ENCODE assay signal across 8 mouse cellular contexts in genomic region chr11:108947425-108948184, GRCm38 (mm10). TPM values are rescaled to one million over a fixed set of nuclear protein-coding genes. Genes with fewer than 3 reads are reported as not detected.
DNase-seq lines count a peak whose midpoint lies in the region; ATAC-seq and TF ChIP-seq lines count a peak whose summit lies in the region.

No protein-coding gene starts in this region.

- 58% methylated on average over 20 of the region's 20 CpGs for WGBS in heart, embryonic 12.5 days
- WGBS in heart, embryonic 11.5 days (ENCODE audit: insufficient replicate concordance) = 72% methylated on average over 20 of the region's 20 CpGs
- WGBS in forebrain, embryonic 15.5 days = 71% methylated on average over 20 of the region's 20 CpGs
- WGBS in lung, embryonic 15.5 days = 49% methylated on average over 20 of the region's 20 CpGs
- 88% methylated on average over 20 of the region's 20 CpGs for WGBS in kidney, adult 2 months

- H3K27me3 ChIP-seq in heart, embryonic 12.5 days (replicated peaks) = no peaks in the 10 kb centered on the region
- no peaks in the 10 kb centered on the region for H3K27me3 ChIP-seq in heart, embryonic 11.5 days (ENCODE audit: control insufficient read depth, insufficient read depth, low read length)
- no peaks in the 10 kb centered on the region for H3K27me3 ChIP-seq in forebrain, embryonic 15.5 days
- no peaks in the 10 kb centered on the region for H3K27me3 ChIP-seq in lung, embryonic 15.5 days
- H3K27me3 ChIP-seq in kidney, adult 2 months (replicated peaks; ENCODE audit: control insufficient read depth, insufficient read depth, low read length) = no peaks in the 10 kb centered on the region

- DNase-seq in embryo, embryonic 10.5 days (ENCODE audit: low spot score) = peak; percentile 79
- no peak for DNase-seq in kidney, adult 2 months
- no peak for DNase-seq in cerebellum, adult 9-10 months
- DNase-seq in frontal cortex, postnatal 25 days (ENCODE audit: low spot score in 2 of 2) = no peak

- TF ChIP-seq CTCF in kidney, adult 2 months (conservative IDR thresholded peaks at IDR 0.05; ENCODE audit: insufficient read depth, insufficient read length, low read depth, low read length) = no peak

- H3K9ac ChIP-seq in heart, embryonic 12.5 days = no peak overlapping the region
- no peak overlapping the region for H3K9ac ChIP-seq in heart, embryonic 11.5 days (ENCODE audit: low read depth, low read length)
- no peak overlapping the region for H3K9ac ChIP-seq in forebrain, embryonic 15.5 days (replicated peaks)
- no peak overlapping the region for H3K9ac ChIP-seq in lung, embryonic 15.5 days

- ATAC-seq in heart, embryonic 12.5 days (ENCODE audit: insufficient number of reproducible peaks, low FRiP score) = no peak
- no peak for ATAC-seq in heart, embryonic 11.5 days (replicated peaks; ENCODE audit: insufficient number of reproducible peaks, low FRiP score, low TSS enrichment)
- 0 out of 2 replicates have a peak, but pooled peaks have one; percentile 15 for ATAC-seq in forebrain, embryonic 15.5 days (replicated peaks)
- peak; percentile 53; the same call in 1 of the 2 replicates for ATAC-seq in lung, embryonic 15.5 days (ENCODE audit: borderline replicate concordance, extremely low read depth, low FRiP score, low TSS enrichment)

- TF ChIP-seq POLR2A in kidney, adult 2 months (IDR thresholded peaks at IDR 0.05; ENCODE audit: low read depth, low read length) = no peak

- H3K4me2 ChIP-seq in heart, embryonic 12.5 days = no peak overlapping the region
- no peak overlapping the region for H3K4me2 ChIP-seq in heart, embryonic 11.5 days
- H3K4me2 ChIP-seq in forebrain, embryonic 15.5 days (replicated peaks) = no peak overlapping the region
- H3K4me2 ChIP-seq in lung, embryonic 15.5 days = no peak overlapping the region

- peaks cover 17% of the 10 kb centered on the region for H3K4me1 ChIP-seq in heart, embryonic 12.5 days (replicated peaks)
- H3K4me1 ChIP-seq in heart, embryonic 11.5 days (ENCODE audit: control insufficient read depth, insufficient read depth, low read length) = peaks cover 4% of the 10 kb centered on the region; the same call in 1 of the 2 replicates
- H3K4me1 ChIP-seq in forebrain, embryonic 15.5 days = peaks cover 26% of the 10 kb centered on the region
- H3K4me1 ChIP-seq in lung, embryonic 15.5 days = peaks cover 18% of the 10 kb centered on the region
- no peaks in the 10 kb centered on the region for H3K4me1 ChIP-seq in kidney, adult 2 months (ENCODE audit: control insufficient read depth, insufficient read depth, low read length)

- H3K4me3 ChIP-seq in heart, embryonic 12.5 days = no peak overlapping the region
- H3K4me3 ChIP-seq in heart, embryonic 11.5 days (ENCODE audit: low read depth, low read length) = no peak overlapping the region
- no peak overlapping the region for H3K4me3 ChIP-seq in forebrain, embryonic 15.5 days
- H3K4me3 ChIP-seq in lung, embryonic 15.5 days = no peak overlapping the region
- no peak overlapping the region for H3K4me3 ChIP-seq in kidney, adult 2 months (ENCODE audit: insufficient read depth, low read depth, low read length)

- 0 out of 2 replicates have a peak overlapping the region, but pooled peaks have one; percentile 2 for H3K27ac ChIP-seq in heart, embryonic 12.5 days (ENCODE audit: poor library complexity, severe bottlenecking)
- no peak overlapping the region for H3K27ac ChIP-seq in heart, embryonic 11.5 days (ENCODE audit: low read depth, low read length)
- H3K27ac ChIP-seq in forebrain, embryonic 15.5 days (replicated peaks) = peak overlapping the region; percentile 54
- H3K27ac ChIP-seq in lung, embryonic 15.5 days = peak overlapping the region; percentile 53
- no peak overlapping the region for H3K27ac ChIP-seq in kidney, adult 2 months (ENCODE audit: insufficient read depth, low read depth, low read length)

- H3K9me3 ChIP-seq in heart, embryonic 12.5 days (replicated peaks) = no peaks in the 10 kb centered on the region
- no peaks in the 10 kb centered on the region for H3K9me3 ChIP-seq in heart, embryonic 11.5 days (replicated peaks; ENCODE audit: control insufficient read depth, low read length)
- H3K9me3 ChIP-seq in forebrain, embryonic 15.5 days = no peaks in the 10 kb centered on the region
- H3K9me3 ChIP-seq in lung, embryonic 15.5 days = no peaks in the 10 kb centered on the region

- peaks cover 59% of the 10 kb centered on the region for H3K36me3 ChIP-seq in heart, embryonic 12.5 days
- H3K36me3 ChIP-seq in heart, embryonic 11.5 days (ENCODE audit: control insufficient read depth, insufficient read depth, low read length) = peaks cover 17% of the 10 kb centered on the region
- peaks cover 57% of the 10 kb centered on the region for H3K36me3 ChIP-seq in forebrain, embryonic 15.5 days
- H3K36me3 ChIP-seq in lung, embryonic 15.5 days = peaks cover 74% of the 10 kb centered on the region
- H3K36me3 ChIP-seq in kidney, adult 2 months (ENCODE audit: control insufficient read depth, insufficient read depth, low read length) = no peaks in the 10 kb centered on the region

RNA-seq across cellular contexts. Expression of gene Axin2, which starts 27.5 kb away (rescaled TPM):
- polyA plus RNA-seq in heart, embryonic 12.5 days (2016; fragmentation: Nextera tagmentation; extraction: Ambion mirVana) = 2.1 and 2.4 TPM in 2 replicates
- 2.9 and 3.0 TPM in 2 replicates for polyA plus RNA-seq in heart, embryonic 11.5 days (2014; fragmentation: Nextera tagmentation; extraction: Ambion mirVana)
- 6.6 and 6.7 TPM in 2 replicates for polyA plus RNA-seq in forebrain, embryonic 15.5 days (2015; fragmentation: Nextera tagmentation; extraction: Ambion mirVana)
- 8.4 TPM in 2 replicates for polyA plus RNA-seq in lung, embryonic 15.5 days (2015; fragmentation: Nextera tagmentation; extraction: Ambion mirVana)
- 2.7 and 3.1 TPM in 2 replicates for polyA plus RNA-seq in kidney, adult 2 months (2012; rRNA removed)

Comparison
In these comparisons a context has a peak if more than half of its experiments do, and no peak if none do; other contexts are left out.
1. H3K27ac ChIP-seq: peak in heart, embryonic 12.5 days (single experiment), forebrain, embryonic 15.5 days (single experiment) and lung, embryonic 15.5 days (single experiment); none in heart, embryonic 11.5 days (single experiment) and kidney, adult 2 months (single experiment).
2. ATAC-seq: peak in forebrain, embryonic 15.5 days (single experiment) and lung, embryonic 15.5 days (single experiment); none in heart, embryonic 12.5 days (single experiment) and heart, embryonic 11.5 days (single experiment).